In genomic region chr15:68412697-68413096, GRCm38 (mm10) we compare ENCODE assay signal across 28 mouse cellular contexts.
DNase-seq lines count a peak whose midpoint lies in the region; ATAC-seq lines count a peak whose summit lies in the region.
"Had no signal": no experiment of that assay in that cellular context is flagged by ENCODE, and none has a peak within 500 bp of the region (broad histone marks: within the 10 kb centered on the region; RNA-seq: fewer than 3 reads in every experiment).

No protein-coding gene starts in this region.

- no peaks in the 10 kb centered on the region for H3K9me3 ChIP-seq in lung, embryonic 15.5 days
- no peaks in the 10 kb centered on the region for H3K9me3 ChIP-seq in heart, embryonic 11.5 days (replicated peaks; ENCODE audit: control insufficient read depth, low read length)
- no peaks in the 10 kb centered on the region for H3K9me3 ChIP-seq in heart, embryonic 16.5 days (replicated peaks; ENCODE audit: control insufficient read depth, low read length)
- H3K9me3 ChIP-seq in embryonic facial prominence, embryonic 10.5 days: no peaks in the 10 kb centered on the region
- H3K9me3 ChIP-seq: G1E; limb, embryonic 12.5 days; liver, embryonic 15.5 days had no signal

- no peak for ATAC-seq in lung, embryonic 15.5 days (ENCODE audit: borderline replicate concordance, extremely low read depth, low FRiP score, low TSS enrichment)
- peak; percentile 31; the same call in 1 of the 2 replicates for ATAC-seq in heart, embryonic 11.5 days (replicated peaks; ENCODE audit: insufficient number of reproducible peaks, low FRiP score, low TSS enrichment)
- ATAC-seq in heart, embryonic 16.5 days (replicated peaks; ENCODE audit: extremely low read depth, insufficient read depth, low FRiP score): peak; percentile 83
- ATAC-seq: forebrain, embryonic 16.5 days; intestine, postnatal 0 days; lung, postnatal 0 days had no signal

- H3K27me3 ChIP-seq in lung, embryonic 15.5 days: no peaks in the 10 kb centered on the region
- no peaks in the 10 kb centered on the region for H3K27me3 ChIP-seq in heart, embryonic 11.5 days (ENCODE audit: control insufficient read depth, insufficient read depth, low read length)
- peaks cover 3% of the 10 kb centered on the region; the same call in 1 of the 2 replicates for H3K27me3 ChIP-seq in heart, embryonic 16.5 days (ENCODE audit: control insufficient read depth, insufficient read depth, low read length)
- no peaks in the 10 kb centered on the region for H3K27me3 ChIP-seq in embryonic facial prominence, embryonic 10.5 days (replicated peaks; ENCODE audit: low read depth, poor library complexity, severe bottlenecking)
- H3K27me3 ChIP-seq: limb, embryonic 12.5 days; liver, embryonic 15.5 days had no signal

- no peak overlapping the region for H3K9ac ChIP-seq in lung, embryonic 15.5 days
- no peak overlapping the region for H3K9ac ChIP-seq in heart, embryonic 11.5 days (ENCODE audit: low read depth, low read length)
- no peak overlapping the region for H3K9ac ChIP-seq in heart, embryonic 16.5 days (ENCODE audit: low read length)
- H3K9ac ChIP-seq: hindbrain, embryonic 14.5 days; limb, embryonic 12.5 days; liver, embryonic 15.5 days had no signal

- no peak overlapping the region for H3K4me3 ChIP-seq in lung, embryonic 15.5 days
- no peak overlapping the region for H3K4me3 ChIP-seq in heart, embryonic 11.5 days (ENCODE audit: low read depth, low read length)
- H3K4me3 ChIP-seq in heart, embryonic 16.5 days (ENCODE audit: low read length): no peak overlapping the region
- H3K4me3 ChIP-seq in embryonic facial prominence, embryonic 10.5 days: no peak overlapping the region
- H3K4me3 ChIP-seq: erythroblast, embryonic 14.5 days; gastrocnemius, adult 2 months; limb, embryonic 12.5 days; liver, embryonic 15.5 days had no signal

- no peaks in the 10 kb centered on the region; the same call in 1 of the 2 replicates for H3K4me1 ChIP-seq in lung, embryonic 15.5 days
- H3K4me1 ChIP-seq in heart, embryonic 11.5 days (ENCODE audit: control insufficient read depth, insufficient read depth, low read length): peaks cover 5% of the 10 kb centered on the region
- H3K4me1 ChIP-seq in heart, embryonic 16.5 days (ENCODE audit: control insufficient read depth, insufficient read depth, low read length): peaks cover 21% of the 10 kb centered on the region
- 0 out of 2 replicates have a peak, but pooled peaks cover 4% of the 10 kb centered on the region for H3K4me1 ChIP-seq in embryonic facial prominence, embryonic 10.5 days
- H3K4me1 ChIP-seq: limb, embryonic 12.5 days; liver, embryonic 15.5 days had no signal

- no peak for DNase-seq in lung, postnatal 36 days
- no peak for DNase-seq in gastrocnemius, postnatal 4 days (ENCODE audit: low spot score in 2 of 2)
- DNase-seq in adrenal gland, adult (ENCODE audit: inconsistent age in 2 of 2, low spot score in 1 of 2): no peak
- DNase-seq in embryonic facial prominence, embryonic 10.5 days (ENCODE audit: low spot score): no peak
- DNase-seq: adrenal gland, postnatal 10 days; cerebellum, adult 11 months; cerebellum, adult 9-11 months; embryo, embryonic 11 days; gastrocnemius, adult 2 months; gastrocnemius, postnatal 36 days; kidney, postnatal 14 days; layer of hippocampus, adult 9-11 months; midbrain, embryonic 14.5 days; right cerebral cortex, postnatal 25 days; spleen, adult 18-20 months; thymus, postnatal 36 days had no signal

- H3K36me3 ChIP-seq in lung, embryonic 15.5 days: no peaks in the 10 kb centered on the region
- H3K36me3 ChIP-seq in heart, embryonic 11.5 days (ENCODE audit: control insufficient read depth, insufficient read depth, low read length): no peaks in the 10 kb centered on the region
- no peaks in the 10 kb centered on the region for H3K36me3 ChIP-seq in heart, embryonic 16.5 days (ENCODE audit: control insufficient read depth, insufficient read depth)
- H3K36me3 ChIP-seq in embryonic facial prominence, embryonic 10.5 days (replicated peaks): no peaks in the 10 kb centered on the region
- H3K36me3 ChIP-seq: G1E; limb, embryonic 12.5 days; liver, embryonic 15.5 days had no signal

- peak overlapping the region; percentile 83; the same call in 1 of the 2 replicates for H3K27ac ChIP-seq in lung, embryonic 15.5 days
- H3K27ac ChIP-seq in heart, embryonic 11.5 days (ENCODE audit: low read depth, low read length): no peak overlapping the region
- H3K27ac ChIP-seq in heart, embryonic 16.5 days (ENCODE audit: low read length): peak overlapping the region; percentile 74
- H3K27ac ChIP-seq in embryonic facial prominence, embryonic 10.5 days (replicated peaks): no peak overlapping the region
- H3K27ac ChIP-seq: gastrocnemius, adult 2 months; hindbrain, embryonic 14.5 days; limb, embryonic 12.5 days; liver, embryonic 15.5 days; macrophage had no signal

- H3K4me2 ChIP-seq in lung, embryonic 15.5 days: no peak overlapping the region
- H3K4me2 ChIP-seq in heart, embryonic 11.5 days: no peak overlapping the region
- H3K4me2 ChIP-seq in heart, embryonic 16.5 days (ENCODE audit: low read depth, low read length): no peak overlapping the region
- H3K4me2 ChIP-seq: hindbrain, embryonic 14.5 days; limb, embryonic 12.5 days; liver, embryonic 15.5 days had no signal

- WGBS in lung, embryonic 15.5 days: 48% methylated on average over 2 of the region's 2 CpGs
- 28% methylated on average over 2 of the region's 2 CpGs for WGBS in heart, embryonic 11.5 days (ENCODE audit: insufficient replicate concordance)
- 29% methylated on average over 2 of the region's 2 CpGs for WGBS in heart, embryonic 16.5 days
- 80% methylated on average over 2 of the region's 2 CpGs for WGBS in embryonic facial prominence, embryonic 10.5 days

Comparison
In these comparisons a context has a peak if more than half of its experiments do, and no peak if none do; other contexts are left out.
1. H3K27ac ChIP-seq: peak in lung, embryonic 15.5 days (single experiment) and heart, embryonic 16.5 days (single experiment); none in heart, embryonic 11.5 days (single experiment) and embryonic facial prominence, embryonic 10.5 days (single experiment).